Mouse (Mus musculus) cerebellum, adult (tissue): Measurements from ENCODE around the gene 4933407L21Rik.
"Not testable (repeated sequence)": the region's sequence is repeated elsewhere in the genome, so short reads cannot be mapped to it uniquely, and the experiment has no call there.

ENCODE experiments used
- ATAC-seq: cut with Nextera tagmentation; 2 replicates; pipeline ENCODE4 v1.9.2; 2017; ENCODE audit warnings: mild to moderate bottlenecking, moderate library complexity, mixed read lengths; ENCODE audit not compliant: insufficient number of reproducible peaks, low FRiP score, low TSS enrichment

The 4933407L21Rik gene

DNA sequence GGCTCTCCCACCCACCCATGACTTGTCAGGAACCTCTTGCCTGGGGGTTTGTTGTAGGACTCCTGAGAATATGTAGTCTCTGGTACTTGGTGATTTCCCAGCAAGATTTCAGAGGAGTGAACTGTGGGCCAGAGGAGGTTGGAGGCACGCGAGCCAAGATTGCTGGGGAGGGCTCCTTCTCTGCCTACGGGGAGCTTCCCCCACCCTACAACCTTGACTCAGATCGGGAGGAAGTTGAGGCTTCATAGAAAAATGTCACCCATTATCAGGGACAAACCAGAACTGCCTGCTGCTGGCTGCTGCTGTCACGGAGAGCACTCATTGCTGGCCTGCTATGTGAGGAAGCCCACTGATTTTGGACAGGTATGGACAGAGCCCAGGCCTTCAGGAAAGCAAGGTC is 29.0 kb downstream of the 4933407L21Rik start:
- ATAC-seq: no peak

DNA sequence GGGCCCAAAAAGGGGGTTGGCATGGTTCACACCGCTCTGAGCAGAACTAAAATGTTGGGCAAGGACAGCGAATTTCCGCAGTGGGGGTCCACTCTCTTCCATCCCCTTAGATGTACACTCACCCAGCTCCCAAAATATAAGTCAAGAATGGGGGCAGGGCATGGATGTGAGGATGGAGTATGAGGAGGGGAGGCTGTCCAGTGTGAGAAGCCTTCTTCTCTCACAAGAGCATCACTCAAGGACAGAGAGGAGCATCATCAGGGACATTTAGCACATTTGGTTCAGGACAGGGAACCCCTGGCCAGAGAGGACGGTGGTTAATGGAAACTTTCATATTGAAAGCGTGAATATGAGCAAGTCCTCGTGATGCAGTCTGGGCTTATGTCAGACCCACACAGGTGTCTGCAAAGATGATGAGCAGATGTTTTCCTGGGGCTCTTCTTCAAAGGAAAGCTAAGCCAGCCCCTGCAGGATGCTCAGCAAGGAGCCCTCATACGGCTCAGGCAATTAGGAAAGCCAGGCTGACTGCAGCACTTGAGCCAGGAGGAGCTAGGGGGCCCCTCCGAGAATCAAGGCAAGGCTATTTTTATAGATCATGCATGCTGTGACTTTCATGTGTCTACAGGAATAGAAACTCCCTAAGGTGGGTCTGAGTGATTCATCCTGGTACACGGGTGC is 29.8 kb downstream of the 4933407L21Rik start:
- ATAC-seq: no peak

- no peak for ATAC-seq
Measured at GRCm38 (mm10) chr1:85959129-85959888, 31.0 kb downstream of the 4933407L21Rik start.

DNA sequence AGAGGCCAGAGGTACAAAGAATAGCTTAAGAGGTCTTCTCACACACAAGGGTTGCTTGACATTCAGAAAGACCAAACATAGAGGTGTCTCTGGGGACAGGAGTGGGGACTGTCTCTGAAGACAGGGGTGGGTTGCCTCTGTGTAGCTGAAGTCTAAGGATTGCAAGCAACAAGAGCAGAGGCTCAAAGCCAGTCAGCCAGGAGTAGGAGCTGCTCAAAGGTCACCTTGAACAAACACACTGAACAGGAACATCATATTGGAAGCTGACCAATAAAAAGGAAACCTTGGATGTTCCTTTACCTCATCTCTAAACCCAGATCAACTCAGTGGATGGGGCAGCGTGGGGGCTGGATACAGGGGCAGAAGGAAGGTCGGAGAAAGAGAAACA is 31.6 kb downstream of the 4933407L21Rik start:
- ATAC-seq: no peak

DNA sequence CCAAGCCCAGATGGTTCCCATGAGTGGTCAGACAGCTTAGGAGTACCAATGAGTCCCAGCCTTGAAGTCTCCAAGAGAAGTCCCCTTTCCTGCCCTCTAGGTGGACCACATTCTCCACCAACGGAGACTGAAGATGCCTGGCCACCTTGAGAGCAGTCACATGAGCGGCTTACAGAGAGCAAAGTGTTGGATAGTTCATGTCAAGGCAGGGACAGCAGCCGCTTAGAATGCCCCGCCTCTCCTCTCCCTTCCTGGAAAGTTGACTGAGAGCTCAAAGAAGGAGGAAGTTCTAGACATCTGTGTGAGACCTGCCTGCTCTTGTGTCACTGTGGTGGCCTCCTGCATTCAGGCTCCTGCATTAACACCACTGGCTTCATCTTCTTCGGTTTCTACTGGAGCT is 32.6 kb downstream of the 4933407L21Rik start, which contains the start of gene Gpr55:
Gene Gpr55, minus strand, starts transcription at position 135 of the 400 bp plus-strand sequence.
- no peak for ATAC-seq

DNA sequence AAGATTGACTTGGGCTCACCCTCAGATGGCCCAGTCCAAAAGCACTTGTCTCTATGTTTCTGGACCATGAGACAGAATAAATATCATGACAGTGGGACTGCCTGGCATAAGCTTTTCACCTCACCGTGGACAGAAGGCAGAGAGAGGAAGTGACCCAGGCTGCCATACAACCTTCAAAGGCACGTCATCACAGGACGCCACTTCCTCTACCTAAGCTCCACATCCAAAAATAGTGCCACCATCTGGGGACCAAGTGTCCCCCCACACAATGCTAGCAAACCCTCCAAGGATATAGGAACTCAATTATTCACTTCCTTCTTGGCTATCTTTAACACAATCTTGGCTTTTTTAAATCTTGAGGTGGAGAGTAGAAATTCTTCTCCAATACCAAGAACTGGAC is 33.8 kb downstream of the 4933407L21Rik start:
- no peak for ATAC-seq

DNA sequence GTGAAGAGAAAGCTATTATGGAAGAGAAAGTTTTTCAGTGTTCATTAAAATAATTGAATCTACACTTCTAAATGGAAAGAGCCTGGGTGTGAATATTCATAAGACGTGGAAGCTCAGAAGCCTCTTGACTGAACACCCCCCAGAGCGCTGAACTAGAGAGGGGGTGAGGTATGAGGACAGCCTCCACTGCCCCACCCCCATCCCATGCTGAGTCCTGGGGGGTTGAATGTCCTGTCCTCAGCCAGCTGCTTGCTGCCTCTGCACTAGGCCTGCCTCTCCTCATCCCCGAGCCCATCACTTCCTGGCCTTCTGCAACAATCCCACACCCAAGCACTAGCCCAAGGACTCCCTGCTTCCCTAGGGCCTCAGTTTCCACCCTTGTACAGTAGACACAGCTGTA is 37.6 kb downstream of the 4933407L21Rik start:
- ATAC-seq: no peak

DNA sequence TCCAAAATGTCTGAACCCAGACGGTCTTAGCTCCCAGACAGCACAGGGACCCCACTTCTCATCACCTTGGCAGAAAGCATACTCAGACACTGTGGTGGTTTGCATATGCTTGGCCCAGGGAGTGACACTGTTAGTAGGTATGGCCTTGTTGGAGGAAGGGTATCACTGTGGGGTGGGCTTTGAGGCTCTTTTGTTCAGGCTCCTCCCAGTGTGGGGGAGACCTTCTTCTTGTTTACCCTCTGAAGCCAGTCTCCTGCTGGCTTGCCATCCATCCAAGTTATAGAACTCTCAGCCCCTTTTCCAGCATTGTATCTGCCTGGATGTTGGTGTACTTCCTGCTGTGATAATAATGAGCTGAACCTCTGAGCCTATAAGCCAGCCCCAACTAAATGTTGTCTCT is 40.8 kb downstream of the 4933407L21Rik start:
- ATAC-seq: no peak

DNA sequence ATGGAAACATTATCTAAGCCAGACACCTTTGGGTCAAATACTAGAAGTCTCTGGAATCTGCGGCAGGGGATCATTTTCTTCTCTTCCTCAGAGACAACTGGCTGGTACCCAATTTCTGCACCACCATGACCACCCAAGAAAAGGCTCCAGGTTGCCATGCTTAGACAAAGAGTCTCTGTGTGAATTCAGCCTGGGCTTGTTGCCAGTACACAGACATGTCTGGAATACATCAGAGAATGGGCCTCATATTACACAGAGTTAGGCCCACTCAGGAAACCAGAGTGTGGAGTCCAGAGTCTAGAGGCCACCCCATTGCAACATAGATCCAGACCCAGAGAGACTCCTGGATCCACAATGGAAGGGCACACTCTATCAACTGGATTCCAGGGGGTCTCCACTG is 41.2 kb downstream of the 4933407L21Rik start:
- no peak for ATAC-seq

DNA sequence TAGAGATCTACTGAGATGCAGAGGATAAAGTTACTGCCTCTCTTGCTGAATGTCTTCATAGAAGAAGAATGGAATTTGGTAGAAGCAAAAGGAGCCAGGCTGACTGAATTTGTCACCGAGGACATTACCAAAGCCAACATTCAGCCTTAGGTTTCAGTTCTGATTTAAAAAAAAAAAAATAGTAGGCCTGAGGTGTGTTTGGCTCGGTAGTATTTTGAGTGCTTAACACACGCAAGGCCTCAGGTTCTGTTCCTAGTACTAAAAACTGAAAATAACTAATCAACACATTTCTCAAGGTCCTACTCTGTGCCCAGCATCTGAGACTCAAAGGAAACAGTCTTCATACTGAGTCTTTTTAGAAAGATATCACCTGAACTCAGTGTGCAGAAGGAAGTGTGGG is 42.8 kb downstream of the 4933407L21Rik start:
- ATAC-seq: no peak

- ATAC-seq: no peak
Measured at GRCm38 (mm10) chr1:85972341-85972740, 44.1 kb downstream of the 4933407L21Rik start.

DNA sequence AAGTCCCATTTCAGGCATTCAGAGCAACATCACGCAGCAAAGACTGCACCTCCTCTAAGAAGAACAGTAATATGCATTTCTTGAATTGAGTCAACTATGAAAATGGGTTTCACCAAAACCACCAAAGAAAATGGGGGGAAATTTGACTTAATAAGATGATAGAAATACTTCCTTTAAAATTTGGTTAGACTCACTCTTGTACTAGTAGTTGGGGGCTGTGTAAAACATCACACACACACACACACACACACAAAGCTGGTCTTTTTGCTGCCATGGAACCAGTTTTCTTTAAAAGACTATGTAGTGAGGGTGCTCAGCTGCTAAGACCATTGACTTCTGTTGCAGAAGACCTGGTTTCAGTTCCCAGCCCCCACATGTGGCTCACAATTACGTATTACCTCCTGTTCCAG is 45.2 kb downstream of the 4933407L21Rik start:
- no peak for ATAC-seq

GRCm38 (mm10) chr1:85977709-85978108 is 49.4 kb downstream of the 4933407L21Rik start:
- no peak for ATAC-seq

- ATAC-seq: no peak
Measured at GRCm38 (mm10) chr1:85981738-85982357, 53.6 kb downstream of the 4933407L21Rik start.

DNA sequence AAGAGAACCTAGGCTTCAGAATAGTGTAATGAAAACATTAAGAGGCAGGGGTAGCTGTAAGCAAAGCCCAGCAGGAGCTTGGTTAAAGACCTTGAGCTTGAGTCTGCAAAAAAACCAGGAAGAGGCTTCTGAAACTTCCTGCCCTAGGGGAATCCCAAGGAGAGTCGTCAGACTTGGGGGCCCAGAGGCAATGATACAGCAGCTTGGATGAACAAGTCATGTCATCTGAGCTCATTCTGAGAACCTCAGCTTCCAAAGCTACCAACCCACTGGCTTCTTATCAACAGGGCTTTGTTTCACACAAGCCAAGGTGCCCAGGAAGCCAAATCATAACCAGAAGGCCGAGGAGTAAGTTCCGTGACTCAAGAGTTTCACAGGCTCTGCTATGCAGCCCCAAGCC is 57.5 kb downstream of the 4933407L21Rik start:
- ATAC-seq: no peak

DNA sequence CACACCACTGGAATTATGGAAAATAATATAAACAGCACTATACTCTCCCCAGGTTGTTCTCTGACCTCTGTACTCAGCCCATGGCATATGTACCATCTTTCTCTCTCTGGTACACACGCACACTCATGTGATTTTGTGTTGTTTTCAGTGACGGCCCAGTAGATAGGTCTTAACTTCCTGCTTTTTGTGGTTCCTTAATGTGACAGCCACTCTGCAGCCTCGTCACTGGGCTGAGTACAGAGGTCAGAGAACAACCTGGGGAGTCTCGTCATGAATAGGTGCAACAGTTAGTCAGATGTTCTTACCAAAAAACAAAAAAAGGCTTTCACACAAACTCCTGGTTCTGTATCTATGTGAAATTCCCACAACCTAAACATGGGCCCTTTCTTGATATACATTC is 60.1 kb downstream of the 4933407L21Rik start:
- no peak for ATAC-seq

DNA sequence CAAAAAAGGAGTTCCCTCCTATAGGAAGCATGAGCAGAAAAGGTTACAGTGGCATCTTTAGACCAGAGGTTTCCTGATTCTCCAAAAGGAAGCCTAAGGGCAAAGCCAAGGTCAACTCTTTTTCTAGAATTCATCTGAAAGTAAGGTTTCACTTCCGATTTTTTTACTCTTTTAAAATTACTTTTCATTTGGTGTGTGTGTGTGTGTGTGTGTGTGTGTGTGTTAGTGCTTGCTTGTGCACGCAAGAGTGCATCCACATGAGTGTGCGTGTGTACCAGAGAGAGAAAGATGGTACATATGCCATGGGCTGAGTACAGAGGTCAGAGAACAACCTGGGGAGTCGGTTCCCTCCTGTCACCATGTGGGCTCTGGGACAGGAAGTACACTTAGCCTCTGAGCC is 60.6 kb downstream of the 4933407L21Rik start:
- not testable (repeated sequence) for ATAC-seq
